Mouse (Mus musculus) stomach, embryonic 14.5 days (tissue): Measurements from ENCODE around the gene Safb. TPM values are rescaled to one million over a fixed set of nuclear protein-coding genes. Genes with fewer than 3 reads are reported as not detected.

Source experiments
- ATAC-seq: fragments of 200-750 bp; cut with Nextera tagmentation; 2 replicates; pipeline ENCODE4 v1.8.0; 2017; ENCODE audit warnings: low read depth, moderate TSS enrichment; ENCODE audit not compliant: insufficient number of reproducible peaks, insufficient read depth, low FRiP score
- H3K27ac ChIP-seq: fragments of 300-500 bp; sonication (generic); 2 replicates; pipeline ENCODE4 v1.5.1; 2014; ENCODE audit warnings: mild to moderate bottlenecking, low read length, moderate library complexity, mixed read lengths
- H3K27me3 ChIP-seq: fragments of 300-500 bp; sonication (generic); 2 replicates; pipeline ENCODE4 v1.6.1; 2014; ENCODE audit warnings: low read length, control low read depth, mixed read lengths; ENCODE audit not compliant: control insufficient read depth, insufficient read depth
- H3K36me3 ChIP-seq: fragments of 300-500 bp; sonication (generic); 2 replicates; pipeline ENCODE4 v1.6.1; 2014; ENCODE audit warnings: mild to moderate bottlenecking, control low read depth, low read length, moderate library complexity, mixed read lengths; ENCODE audit not compliant: control insufficient read depth, insufficient read depth
- H3K4me1 ChIP-seq: fragments of 300-500 bp; sonication (generic); 2 replicates; pipeline ENCODE4 v1.6.1; 2014; ENCODE audit warnings: low read length, control low read depth, mixed read lengths; ENCODE audit not compliant: control insufficient read depth, insufficient read depth
- H3K4me2 ChIP-seq: fragments of 300-500 bp; sonication (generic); replicated peaks from 2 replicates; pipeline ENCODE4 v1.6.1; 2014; ENCODE audit warnings: low read depth, low read length, control low read depth
- H3K4me3 ChIP-seq: fragments of 300-500 bp; sonication (generic); 2 replicates; pipeline ENCODE4 v1.5.1; 2014; ENCODE audit warnings: low read depth, low read length, control low read depth
- H3K9ac ChIP-seq: fragments of 300-500 bp; sonication (generic); replicated peaks from 2 replicates; pipeline ENCODE4 v1.6.1; 2014; ENCODE audit warnings: low read depth, mild to moderate bottlenecking, control low read depth, low read length, moderate library complexity, mixed read lengths
- H3K9me3 ChIP-seq: fragments of 300-500 bp; sonication (generic); 2 replicates; pipeline ENCODE4 v1.6.1; 2016; ENCODE audit warnings: low read depth, low read length, control low read depth; ENCODE audit not compliant: control insufficient read depth
- WGBS: fragments of 180-500 bp; shearing (Covaris S2); extraction: QIAGEN DNeasy Blood & Tissue Kit; methylation state at CpG from one replicate; pipeline ENCODE4 v1.1.7; 2014; 5-methylcytosine and 5-hydroxymethylcytosine counted together
- polyA plus RNA-seq: library from polyadenylated mRNA; unstranded; fragments of >200 nt; fragmentation: Nextera tagmentation; extraction: Ambion mirVana; gene quantifications from 2 replicates; pipeline ENCODE4 v1.2.1, GENCODE M21; 2014

Gene Safb
- polyA plus RNA-seq, 1 experiment from 2014 or later: 75.4 TPM

DNA sequence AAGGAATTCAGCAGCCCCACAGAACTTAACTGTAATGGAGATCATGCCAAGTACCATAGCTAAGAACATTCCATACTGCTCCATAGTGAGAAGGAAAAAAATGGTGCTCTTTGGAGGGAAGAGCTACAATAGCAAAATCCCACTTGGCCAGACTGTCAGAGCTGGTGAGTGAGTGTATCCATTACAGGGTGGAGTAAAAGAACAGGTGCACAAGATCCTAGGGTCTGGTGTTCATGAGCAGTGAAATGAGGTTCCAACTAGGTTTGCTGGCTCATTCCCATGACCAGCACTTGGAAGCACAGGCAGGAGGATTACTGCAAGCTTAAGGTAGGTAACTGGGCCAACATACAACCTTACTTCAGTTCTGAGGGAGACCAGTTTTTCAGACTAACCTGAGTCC is 7.9 kb downstream of the Safb start:
- Histone ChIP-seq H3K4me2 (no peak overlapping the region), H3K27ac (no peak overlapping the region), H3K36me3 (peaks cover 95% of the 10 kb centered on the region), H3K4me1 (no peaks in the 10 kb centered on the region), H3K4me3 (no peak overlapping the region), H3K9ac (no peak overlapping the region), H3K9me3 (no peaks in the 10 kb centered on the region), H3K27me3 (no peaks in the 10 kb centered on the region)
- no peak for ATAC-seq

DNA sequence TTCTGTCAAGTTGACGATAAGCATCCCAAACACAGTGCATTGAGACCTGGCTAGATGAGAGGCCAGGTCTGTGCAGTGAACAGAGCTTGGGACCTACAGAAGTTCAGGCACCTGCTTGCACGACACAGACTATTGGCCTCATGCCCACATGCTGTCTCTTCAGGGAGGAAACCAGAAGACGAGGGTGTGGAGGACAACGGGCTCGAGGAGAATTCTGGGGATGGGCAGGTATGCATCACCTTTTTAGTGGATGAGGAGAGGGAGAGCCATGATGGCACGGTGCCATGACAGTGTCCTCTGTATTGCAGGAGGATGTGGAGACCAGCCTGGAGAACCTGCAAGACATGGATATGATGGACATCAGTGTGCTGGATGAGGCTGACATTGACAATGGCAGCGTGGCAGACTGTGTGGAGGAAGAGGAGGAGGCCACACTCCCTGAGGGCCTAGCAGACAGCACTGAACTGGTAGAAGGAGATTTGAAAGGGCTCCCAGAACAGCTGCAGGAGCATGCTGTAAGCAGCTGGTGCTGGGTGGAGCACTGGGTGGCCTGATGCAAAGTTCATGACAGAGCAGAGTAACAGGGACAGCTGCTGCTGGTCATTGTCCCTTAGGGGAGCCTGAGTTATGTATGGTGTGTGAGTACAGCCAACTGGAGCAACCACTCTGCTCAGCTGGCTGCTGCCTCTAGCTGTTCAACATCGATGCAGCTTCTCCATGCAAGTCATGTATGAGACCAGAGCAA is 9.1 kb downstream of the Safb start:
- peaks cover 91% of the 10 kb centered on the region for H3K36me3 ChIP-seq
- H3K9ac ChIP-seq: no peak overlapping the region
- ATAC-seq: no peak; the same call in 1 of the 2 replicates
- H3K4me2 ChIP-seq: no peak overlapping the region
- no peaks in the 10 kb centered on the region for H3K27me3 ChIP-seq
- H3K27ac ChIP-seq: no peak overlapping the region
- H3K4me3 ChIP-seq: no peak overlapping the region
- no peaks in the 10 kb centered on the region for H3K9me3 ChIP-seq
- WGBS: 82% methylated on average over 8 of the region's 8 CpGs
- H3K4me1 ChIP-seq: no peaks in the 10 kb centered on the region

DNA sequence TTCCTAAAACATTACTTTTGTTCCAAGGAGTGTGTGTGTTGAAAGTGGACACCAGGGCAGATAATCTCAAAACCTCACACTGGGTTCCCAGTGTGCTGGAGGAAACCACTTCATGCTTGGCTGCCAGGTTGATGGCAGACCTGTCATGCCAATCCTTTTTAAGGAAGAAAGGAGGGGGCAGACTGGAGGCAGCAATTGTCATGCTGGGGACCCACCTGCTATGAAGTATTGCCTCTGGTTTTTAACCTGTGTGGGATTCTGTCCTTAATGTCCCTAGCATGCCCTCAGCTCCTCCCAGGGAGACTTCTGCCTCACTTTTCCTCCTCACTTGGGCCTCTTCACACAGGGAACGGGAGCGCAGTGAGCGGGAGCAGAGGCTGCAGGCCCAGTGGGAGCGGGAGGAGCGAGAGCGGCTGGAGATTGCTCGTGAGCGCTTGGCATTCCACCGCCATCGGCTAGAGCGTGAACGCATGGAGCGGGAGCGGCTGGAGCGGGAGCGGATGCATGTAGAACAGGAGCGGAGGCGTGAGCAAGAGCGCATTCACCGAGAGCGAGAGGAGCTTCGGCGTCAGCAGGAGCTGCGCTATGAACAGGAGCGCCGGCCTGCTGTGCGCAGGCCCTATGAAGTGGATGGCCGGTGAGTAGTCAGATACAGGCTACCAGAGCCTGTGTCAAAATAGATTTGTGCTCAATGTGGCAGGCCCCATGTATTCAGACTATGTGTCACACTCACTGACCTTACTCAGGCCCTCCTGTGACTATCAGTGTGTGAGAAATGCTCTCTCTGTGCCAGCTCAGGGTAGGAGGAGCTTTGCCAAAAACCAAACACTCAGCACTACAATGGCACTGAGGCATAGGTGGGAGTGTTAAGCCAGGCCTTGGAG is 18.8 kb downstream of the Safb start:
- Histone ChIP-seq H3K4me1 (peaks cover 5% of the 10 kb centered on the region; the same call in 1 of the 2 replicates), H3K9ac (no peak overlapping the region), H3K4me2 (no peak overlapping the region), H3K27ac (no peak overlapping the region), H3K9me3 (no peaks in the 10 kb centered on the region), H3K27me3 (no peaks in the 10 kb centered on the region), H3K4me3 (no peak overlapping the region), H3K36me3 (peaks cover 87% of the 10 kb centered on the region)
- 94% methylated on average over 28 of the region's 28 CpGs for WGBS
- no peak for ATAC-seq

DNA sequence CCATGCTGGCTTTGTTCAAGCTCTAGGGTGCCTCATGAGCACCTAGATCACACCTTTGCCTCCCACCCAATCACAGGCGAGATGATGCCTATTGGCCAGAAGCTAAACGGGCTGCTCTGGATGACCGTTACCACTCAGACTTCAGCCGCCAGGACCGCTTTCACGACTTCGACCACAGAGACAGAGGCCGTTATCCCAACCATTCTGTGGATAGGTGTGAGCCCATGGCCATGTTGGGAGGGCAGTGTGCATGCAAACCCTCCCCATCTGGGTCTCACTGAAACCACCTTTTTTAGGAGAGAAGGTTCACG is 19.4 kb downstream of the Safb start:
- Histone ChIP-seq H3K4me2 (no peak overlapping the region), H3K4me3 (no peak overlapping the region), H3K27me3 (no peaks in the 10 kb centered on the region), H3K9me3 (no peaks in the 10 kb centered on the region), H3K9ac (no peak overlapping the region), H3K27ac (no peak overlapping the region), H3K36me3 (peaks cover 87% of the 10 kb centered on the region), H3K4me1 (peaks cover 9% of the 10 kb centered on the region; the same call in 1 of the 2 replicates)
- WGBS: 91% methylated on average over 9 of the region's 9 CpGs
- no peak for ATAC-seq

DNA sequence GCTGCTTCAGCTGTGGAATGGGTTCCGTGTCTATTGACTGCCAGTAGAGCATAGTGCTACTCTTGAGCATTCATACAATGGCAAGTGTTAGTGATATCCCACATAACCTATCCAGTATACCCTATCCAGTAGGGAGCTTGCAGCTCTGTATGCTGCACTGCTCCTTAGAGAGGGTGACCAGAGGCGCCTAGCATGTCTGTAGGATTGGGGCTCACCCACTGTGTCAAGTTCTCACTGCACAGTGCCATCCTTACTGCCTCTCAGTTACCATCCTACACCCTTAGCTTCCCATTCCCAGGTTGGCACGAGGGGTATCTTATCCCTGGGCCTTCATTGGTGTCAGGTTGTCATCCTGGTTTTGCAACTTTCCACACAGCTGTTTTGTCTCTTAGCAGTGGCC is 19.8 kb downstream of the Safb start:
- 91% methylated on average over 3 of the region's 3 CpGs for WGBS
- Histone ChIP-seq H3K36me3 (peaks cover 84% of the 10 kb centered on the region), H3K27ac (no peak overlapping the region), H3K9ac (no peak overlapping the region), H3K27me3 (no peaks in the 10 kb centered on the region), H3K4me3 (no peak overlapping the region), H3K4me1 (peaks cover 9% of the 10 kb centered on the region; the same call in 1 of the 2 replicates), H3K9me3 (no peaks in the 10 kb centered on the region), H3K4me2 (no peak overlapping the region)
- no peak for ATAC-seq

DNA sequence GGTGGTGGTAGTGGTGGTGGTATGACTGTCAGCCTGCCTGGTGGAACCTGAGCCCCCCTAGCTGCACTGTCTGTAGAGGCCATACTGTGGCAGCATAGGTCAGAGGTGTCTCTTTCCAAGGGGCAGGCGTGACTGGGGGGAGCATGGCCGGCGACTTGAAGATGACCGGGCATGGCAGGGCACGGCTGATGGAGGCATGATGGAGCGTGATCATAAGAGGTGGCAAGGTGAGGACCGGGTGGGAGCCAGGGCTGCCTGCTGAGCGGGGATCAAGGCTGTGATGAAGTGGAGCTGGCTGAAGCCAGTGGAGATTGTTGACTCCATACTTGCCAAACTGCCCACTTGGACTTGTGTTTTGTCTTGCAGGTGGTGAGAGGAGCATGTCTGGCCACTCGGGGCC is 20.8 kb downstream of the Safb start:
- 84% methylated on average over 9 of the region's 9 CpGs for WGBS
- ATAC-seq: no peak
- H3K27ac ChIP-seq: no peak overlapping the region
- no peaks in the 10 kb centered on the region for H3K9me3 ChIP-seq
- H3K4me3 ChIP-seq: no peak overlapping the region
- H3K27me3 ChIP-seq: no peaks in the 10 kb centered on the region
- H3K36me3 ChIP-seq: peaks cover 74% of the 10 kb centered on the region
- H3K9ac ChIP-seq: no peak overlapping the region
- peaks cover 9% of the 10 kb centered on the region; the same call in 1 of the 2 replicates for H3K4me1 ChIP-seq
- H3K4me2 ChIP-seq: no peak overlapping the region

DNA sequence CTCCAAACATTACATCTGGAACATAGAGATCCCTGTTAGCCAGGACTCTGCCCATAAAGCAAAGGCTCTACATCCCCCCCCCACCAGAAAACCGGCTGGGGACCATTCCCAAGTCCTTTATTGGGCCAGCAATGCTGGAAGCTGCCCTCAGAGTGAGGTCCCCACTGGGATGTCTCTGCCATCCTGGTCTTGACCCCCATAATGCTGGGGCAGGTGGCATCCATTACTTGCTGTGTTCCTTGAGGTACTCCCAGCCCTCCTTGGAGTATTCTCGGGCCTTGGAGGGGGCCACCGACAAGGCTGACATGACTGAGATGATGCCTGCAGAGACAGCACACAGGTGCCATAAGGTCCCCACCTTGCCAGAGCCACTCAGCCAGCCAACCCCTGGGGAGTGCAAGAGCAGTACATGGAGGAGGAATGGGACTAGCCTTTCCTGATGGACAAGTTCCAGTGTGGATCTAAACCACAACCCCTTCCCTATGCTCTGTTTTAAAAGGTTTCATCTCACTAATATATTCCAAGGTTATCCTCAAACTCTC is 23.0 kb downstream of the Safb start:
- no peak for ATAC-seq
- Histone ChIP-seq H3K9ac (no peak overlapping the region), H3K36me3 (peaks cover 53% of the 10 kb centered on the region), H3K9me3 (no peaks in the 10 kb centered on the region), H3K4me2 (no peak overlapping the region), H3K27ac (no peak overlapping the region), H3K4me3 (no peak overlapping the region), H3K27me3 (no peaks in the 10 kb centered on the region), H3K4me1 (peaks cover 12% of the 10 kb centered on the region; the same call in 1 of the 2 replicates)
- WGBS: 58% methylated on average over 3 of the region's 3 CpGs

DNA sequence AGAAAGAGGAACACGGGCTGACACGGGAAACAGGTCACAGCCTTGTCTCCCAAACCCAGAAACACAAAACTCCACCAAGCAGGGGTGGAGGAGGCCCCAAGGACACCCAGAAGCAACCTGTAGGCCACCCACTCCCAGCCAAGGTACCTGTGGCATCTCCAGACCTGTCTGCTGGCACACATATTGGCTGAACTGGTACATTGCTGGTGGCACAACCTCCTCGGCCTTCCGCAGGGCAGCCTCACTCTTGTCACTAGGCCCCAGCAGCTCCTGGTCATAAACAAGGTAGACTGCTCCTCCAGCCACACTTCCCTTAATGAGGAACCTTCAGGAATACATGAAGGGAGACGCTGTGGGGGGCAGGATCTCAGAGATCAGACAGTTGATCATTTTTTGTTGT is 24.1 kb downstream of the Safb start:
- 50% methylated on average over 5 of the region's 5 CpGs for WGBS
- Histone ChIP-seq H3K4me1 (peaks cover 12% of the 10 kb centered on the region; the same call in 1 of the 2 replicates), H3K9ac (peak overlapping the region; percentile 72; the same call in 1 of the 2 replicates), H3K27me3 (no peaks in the 10 kb centered on the region), H3K36me3 (peaks cover 42% of the 10 kb centered on the region), H3K27ac (no peak overlapping the region), H3K4me2 (peak overlapping the region; percentile 63), H3K9me3 (no peaks in the 10 kb centered on the region), H3K4me3 (peak overlapping the region; percentile 65)
- ATAC-seq: no peak
